Mouse (Mus musculus) frontal cortex, adult (tissue): ENCODE measurements around the gene Borcs5.
"Not testable (repeated sequence)": the region's sequence is repeated elsewhere in the genome, so short reads cannot be mapped to it uniquely, and the experiment has no call there.

Experiments used
- ATAC-seq: cut with Nextera tagmentation; 2 replicates; pipeline ENCODE4 v1.9.2; 2017; ENCODE audit warnings: mild to moderate bottlenecking, moderate library complexity, mixed read lengths; ENCODE audit not compliant: low TSS enrichment

The Borcs5 gene

DNA sequence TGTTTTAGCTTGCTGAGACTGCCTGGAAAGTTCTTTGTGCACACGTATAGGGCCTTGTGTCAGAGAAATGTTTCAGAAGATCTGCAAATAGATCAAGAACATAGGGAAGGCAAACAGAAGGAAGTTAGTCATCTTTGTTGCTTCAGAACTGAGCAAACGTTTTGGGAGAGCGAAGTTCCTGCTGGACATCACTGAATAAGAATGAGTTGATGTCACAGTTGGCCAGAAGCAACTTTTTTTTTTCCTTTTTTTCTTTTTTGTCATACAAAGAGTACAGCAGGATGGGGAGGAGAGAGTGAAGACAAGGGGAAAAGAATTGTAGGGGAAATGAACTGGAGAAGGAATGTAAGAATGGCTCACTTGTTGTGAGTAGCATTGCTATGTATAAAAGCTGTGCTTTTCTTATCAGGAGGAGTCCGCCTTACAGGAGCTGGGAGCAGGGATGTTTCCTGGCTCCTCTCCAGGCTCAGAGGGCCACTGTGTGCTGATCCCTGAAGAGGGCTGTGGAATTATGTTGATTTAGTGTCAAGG, 31.6 kb downstream of the Borcs5 start:
- ATAC-seq: peak; percentile 74

- ATAC-seq: not testable (repeated sequence)
Measured at GRCm38 (mm10) chr6:134673712-134674111, 34.4 kb downstream of the Borcs5 start.

DNA sequence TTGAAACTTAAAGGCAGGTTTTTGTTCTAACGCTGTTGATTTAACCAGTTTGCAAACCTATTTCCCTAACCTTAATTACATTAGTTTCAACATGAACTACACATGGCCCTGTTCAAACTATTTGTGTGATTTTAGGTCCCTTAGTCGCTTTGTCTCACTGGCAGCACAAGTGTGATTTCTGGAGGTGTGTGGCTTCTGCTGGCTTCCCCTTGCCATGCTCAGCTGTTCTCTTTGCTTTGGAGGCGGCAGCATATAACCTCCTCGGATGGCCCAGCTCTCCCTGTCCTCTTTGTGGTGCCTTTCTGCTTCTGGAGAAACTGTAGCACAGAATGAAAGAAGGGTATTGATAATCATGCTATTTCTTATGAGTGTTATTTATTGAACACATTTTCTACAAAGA, 38.2 kb downstream of the Borcs5 start:
- peak; percentile 93 for ATAC-seq

DNA sequence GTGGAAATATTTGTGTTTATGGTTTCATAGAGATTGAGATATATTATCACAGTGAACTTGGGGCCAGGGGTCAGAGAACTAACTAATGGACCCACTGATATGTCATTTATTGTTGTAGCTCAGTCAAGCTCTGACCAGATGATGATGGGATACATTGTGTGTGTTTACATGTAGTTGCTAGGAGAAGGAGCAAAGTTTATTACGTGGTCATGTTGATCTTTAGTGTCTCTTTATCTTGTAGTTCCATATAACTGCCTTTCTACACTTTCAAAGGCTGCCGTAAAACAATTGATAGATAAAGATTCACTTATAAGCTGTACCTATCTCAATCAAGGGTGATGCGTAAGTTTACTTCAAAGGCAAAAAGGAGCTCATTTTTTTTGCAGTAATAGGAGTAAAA, 38.7 kb downstream of the Borcs5 start:
- no peak for ATAC-seq

GRCm38 (mm10) chr6:134679330-134679729, 40.0 kb downstream of the Borcs5 start:
- ATAC-seq: not testable (repeated sequence)

DNA sequence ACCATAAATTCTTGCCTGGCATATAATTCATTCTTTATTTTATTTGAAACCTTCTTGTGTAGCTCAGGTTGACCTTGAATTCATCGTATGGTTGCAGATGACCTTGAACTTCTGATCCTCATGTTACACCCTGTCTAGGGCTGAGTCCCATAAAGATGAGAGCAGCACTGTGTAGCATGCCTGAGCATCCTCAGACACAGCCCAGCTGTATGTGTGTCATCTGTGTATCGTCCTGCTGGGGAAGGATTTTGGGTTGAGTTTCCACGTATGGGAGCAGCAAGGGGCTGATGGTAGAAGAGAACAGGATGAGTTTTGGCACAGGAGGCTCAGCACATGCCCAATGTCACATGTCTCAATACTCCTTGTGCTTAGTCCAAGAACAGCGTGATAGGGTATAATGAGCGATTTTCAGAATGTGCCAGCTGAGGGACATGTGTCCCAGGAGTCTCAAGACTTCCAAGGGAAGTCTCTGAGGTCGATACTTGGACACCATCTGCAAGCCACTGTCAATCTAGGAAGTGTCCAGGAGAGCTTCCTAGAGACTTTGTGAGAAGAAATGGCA, 45.1 kb downstream of the Borcs5 start:
- ATAC-seq: no peak

- no peak for ATAC-seq
Measured at GRCm38 (mm10) chr6:134685040-134685439, 45.7 kb downstream of the Borcs5 start.

DNA sequence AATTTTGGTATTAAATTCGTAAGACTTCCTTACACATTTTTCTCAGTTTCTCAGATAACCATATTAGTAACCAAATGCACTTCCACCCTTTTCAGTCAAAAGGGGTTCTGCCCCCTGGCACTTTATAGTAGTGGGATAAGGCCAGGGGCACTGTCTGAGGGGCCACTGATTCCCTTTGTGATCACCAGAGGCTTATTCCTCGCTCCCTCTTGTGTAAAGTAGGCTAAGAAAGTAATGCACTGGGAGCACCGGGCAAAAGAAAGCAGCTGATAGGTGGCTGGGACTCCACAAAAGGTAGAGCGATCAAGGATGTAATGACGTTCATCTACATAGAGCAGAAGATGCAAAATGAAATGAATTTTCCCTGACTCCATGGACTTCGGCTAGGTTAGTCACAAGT, 46.2 kb downstream of the Borcs5 start:
- ATAC-seq: no peak

DNA sequence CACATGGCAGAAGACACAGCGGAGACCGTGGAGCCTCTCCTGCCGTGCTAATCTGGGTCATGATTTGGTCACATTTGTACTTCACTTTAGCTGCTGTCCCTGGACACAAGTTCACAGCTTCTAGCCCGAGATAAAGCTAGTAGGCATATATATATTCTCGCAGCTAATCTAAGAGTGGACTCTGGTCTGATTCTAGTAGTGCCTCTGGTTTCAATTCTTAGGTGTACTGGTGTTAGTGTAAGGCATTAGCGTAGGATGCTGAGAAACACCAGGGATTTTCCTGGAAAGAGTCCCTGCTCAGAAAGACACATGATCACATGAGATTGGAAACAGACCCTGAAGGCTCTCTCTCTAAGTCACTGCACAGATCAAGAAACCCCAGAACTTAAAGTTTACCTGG, 55.2 kb downstream of the Borcs5 start:
- ATAC-seq: no peak

DNA sequence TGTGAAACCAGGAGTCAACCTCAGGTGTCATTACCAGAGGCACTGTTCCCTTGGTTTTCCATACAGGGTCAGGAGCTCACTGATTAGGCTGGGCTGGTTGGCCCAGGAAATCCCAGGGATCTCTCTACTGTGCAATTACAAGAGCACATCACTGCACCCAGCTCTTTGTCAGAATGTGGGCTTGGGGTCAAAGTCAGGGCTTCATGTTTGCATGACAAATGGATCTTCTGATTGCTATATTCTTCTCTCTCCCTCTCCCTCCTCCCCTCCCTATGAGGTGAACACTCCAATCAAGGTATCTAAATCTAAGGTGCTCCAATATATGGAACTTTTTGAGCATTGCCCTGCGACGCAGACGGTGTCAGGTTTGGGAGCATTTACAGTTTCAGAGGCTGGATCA, 55.7 kb downstream of the Borcs5 start:
- no peak for ATAC-seq

DNA sequence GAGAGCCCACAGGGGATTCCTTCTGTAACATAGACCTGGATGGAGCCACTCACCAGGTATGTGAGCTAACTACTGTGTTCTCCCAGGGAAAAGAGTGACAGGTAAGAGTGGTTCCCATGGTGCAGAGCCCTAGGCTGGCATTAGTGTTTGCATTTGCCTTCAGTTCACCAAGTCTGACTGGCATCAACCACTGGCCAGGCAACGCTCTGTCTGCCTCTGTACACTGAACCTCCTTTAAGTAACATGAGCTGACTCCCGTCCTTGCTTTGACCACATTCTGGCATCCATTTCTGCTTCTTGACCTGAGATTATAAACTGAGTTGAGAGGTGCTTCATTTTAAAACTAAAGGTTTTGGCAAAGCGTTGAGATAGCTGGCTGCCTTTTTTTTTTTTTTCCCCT, 56.3 kb downstream of the Borcs5 start:
- no peak for ATAC-seq

GRCm38 (mm10) chr6:134696146-134696545, 56.8 kb downstream of the Borcs5 start:
- ATAC-seq: no peak

DNA sequence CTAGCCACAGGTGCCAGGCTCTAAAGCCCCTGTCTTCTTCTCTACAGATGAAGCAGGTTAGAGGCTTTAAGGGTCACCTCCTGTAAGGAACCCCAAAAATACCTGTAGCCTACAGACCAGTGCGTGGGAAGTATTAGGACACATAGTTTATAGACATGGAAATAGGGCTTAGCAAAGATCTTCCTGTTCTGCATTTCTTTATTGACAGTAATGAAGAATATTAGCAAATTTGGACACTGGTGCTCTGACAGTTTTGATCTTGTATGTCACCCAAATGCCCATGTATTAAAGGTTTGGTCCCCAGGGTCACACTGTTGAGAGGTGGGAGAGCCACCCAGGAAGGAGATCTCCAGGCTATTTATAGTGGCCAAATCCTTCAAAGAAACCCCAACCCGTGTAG, 57.2 kb downstream of the Borcs5 start:
- ATAC-seq: no peak

DNA sequence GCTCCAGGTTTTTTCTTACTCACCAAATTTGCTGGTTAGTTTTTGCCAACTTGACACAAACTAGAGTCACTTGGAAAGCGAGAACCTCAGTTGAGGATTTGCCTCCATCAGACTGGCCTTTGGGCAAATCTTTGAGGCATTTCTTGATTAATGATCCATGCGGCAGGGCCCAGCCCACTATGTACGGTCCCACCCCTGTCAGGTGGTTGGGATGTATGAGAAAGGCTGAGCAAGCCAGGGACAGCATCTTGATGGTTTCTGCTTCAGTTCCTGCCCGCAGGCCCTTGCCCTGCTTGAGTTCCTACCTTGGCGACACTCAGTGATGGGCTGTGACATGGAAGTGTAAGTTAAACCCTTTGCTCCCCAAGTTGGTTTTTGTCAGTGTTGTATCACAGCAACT, 58.9 kb downstream of the Borcs5 start:
- no peak for ATAC-seq

- ATAC-seq: peak; percentile 73
Measured at GRCm38 (mm10) chr6:134700451-134701210, 61.3 kb downstream of the Borcs5 start.

GRCm38 (mm10) chr6:134701211-134701602, 61.9 kb downstream of the Borcs5 start:
- no peak for ATAC-seq

DNA sequence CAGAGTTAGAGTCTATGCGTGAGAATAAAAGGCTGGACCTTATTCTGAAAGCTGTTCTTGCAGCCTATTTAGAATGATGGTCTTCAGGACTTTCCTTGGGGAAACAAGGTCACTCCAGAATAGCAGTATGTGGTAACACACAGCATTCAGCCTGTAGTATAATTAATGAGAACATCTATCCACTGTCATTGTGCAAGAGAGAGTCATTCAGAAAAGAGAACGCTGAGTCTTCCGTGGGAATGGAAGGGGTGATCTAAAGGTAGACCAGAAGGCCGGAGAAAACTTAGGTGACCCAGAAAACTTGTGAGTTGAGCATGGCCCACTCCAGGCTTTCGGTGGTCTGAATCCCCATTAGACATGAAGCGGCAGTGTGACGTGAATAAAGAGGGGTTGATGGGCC, 62.9 kb downstream of the Borcs5 start:
- ATAC-seq: no peak

GRCm38 (mm10) chr6:134703053-134703690, 63.9 kb downstream of the Borcs5 start:
- ATAC-seq: no peak

DNA sequence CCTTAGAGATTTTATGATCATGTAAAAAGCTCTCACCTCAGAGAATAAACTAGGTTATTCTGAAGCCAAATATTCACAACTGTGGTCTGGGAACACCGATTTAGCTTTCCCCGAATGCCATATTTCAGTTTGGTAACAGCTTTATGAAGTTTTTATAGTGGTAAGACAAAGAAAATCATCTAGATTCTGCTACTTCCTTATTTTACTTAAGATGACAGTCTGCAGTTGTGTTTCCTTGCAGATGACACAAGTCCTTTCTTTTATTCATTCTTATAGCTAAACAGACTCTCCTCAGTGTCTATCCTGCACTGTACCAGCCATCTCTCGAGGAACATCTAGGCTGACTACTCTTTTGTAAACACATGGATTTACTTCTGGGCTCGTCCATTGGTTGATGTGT, 67.2 kb downstream of the Borcs5 start:
- no peak for ATAC-seq

DNA sequence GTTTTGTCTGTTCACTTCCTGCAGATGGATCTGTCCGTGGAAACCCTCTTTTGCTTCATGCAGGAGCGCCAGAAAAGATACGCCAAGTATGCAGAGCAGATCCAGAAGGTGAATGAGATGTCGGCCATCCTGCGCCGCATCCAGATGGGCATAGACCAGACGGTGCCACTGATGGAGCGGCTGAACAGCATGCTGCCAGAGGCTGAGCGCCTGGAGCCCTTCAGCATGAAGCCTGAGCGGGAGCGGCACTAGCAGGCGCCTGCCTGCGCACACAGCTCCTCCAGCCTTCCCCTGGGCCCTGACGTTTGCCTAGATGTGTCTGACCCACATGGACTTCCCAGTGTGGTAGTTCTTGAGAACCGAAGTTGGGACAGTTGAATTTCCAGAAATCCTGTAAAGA, 70.7 kb downstream of the Borcs5 start:
- peak; percentile 50; the same call in 1 of the 2 replicates for ATAC-seq

DNA sequence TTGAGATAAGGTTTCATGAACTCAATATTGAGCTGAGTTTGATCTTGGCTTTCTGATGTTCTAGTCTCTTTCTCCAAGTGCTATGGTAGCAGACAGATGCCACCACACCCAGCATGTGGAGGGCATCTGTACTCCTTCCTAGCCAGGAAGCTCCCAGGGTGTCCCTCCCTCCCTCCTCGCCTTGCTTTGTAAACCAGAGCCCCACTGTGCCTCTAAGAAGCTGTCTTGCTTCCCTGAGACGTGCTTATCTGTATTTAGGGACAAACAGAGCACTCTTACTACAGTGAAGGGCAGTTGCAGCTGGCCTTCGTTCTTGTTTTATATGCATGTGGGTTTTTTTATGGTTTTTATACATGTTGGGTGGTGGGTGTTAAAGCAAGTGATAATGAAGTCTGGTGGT, 74.0 kb downstream of the Borcs5 start:
- no peak for ATAC-seq

GRCm38 (mm10) chr6:134713897-134714296, 74.6 kb downstream of the Borcs5 start:
- no peak for ATAC-seq

GRCm38 (mm10) chr6:134716168-134716587, 76.9 kb downstream of the Borcs5 start:
- ATAC-seq: no peak
